Mouse (Mus musculus) naive thymus-derived CD4-positive, alpha-beta T cell, adult 2 months (primary cell): ENCODE measurements around the gene Spert.

ENCODE experiments used
- DNase-seq: peaks from one replicate; pipeline ENCODE4 v3.0.0-alpha.2; 2011; ENCODE audit warnings: low read depth

Spert gene

DNA sequence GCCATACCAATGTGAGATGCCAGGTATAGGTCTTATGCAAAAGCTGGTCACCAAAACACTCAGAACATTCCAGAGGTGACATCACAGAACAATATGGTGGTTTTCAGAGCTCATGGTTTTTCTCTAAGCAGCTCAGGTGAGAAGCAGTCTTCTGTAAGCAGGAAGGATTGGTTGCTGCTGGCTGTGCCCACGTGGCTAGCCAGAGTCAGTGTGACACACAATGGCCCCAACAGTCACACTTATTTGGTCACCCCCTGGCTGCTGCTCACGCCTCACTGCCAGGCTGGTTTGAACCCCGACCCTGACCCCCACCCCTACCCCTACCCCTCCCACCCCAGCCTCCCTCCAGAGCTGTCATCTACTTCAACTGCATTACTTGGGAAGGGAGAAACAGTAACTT lies at the start of gene Spert:
Gene Spert, minus strand, starts transcription at position 139 of the 400 bp plus-strand sequence.
- DNase-seq = no peak

DNA sequence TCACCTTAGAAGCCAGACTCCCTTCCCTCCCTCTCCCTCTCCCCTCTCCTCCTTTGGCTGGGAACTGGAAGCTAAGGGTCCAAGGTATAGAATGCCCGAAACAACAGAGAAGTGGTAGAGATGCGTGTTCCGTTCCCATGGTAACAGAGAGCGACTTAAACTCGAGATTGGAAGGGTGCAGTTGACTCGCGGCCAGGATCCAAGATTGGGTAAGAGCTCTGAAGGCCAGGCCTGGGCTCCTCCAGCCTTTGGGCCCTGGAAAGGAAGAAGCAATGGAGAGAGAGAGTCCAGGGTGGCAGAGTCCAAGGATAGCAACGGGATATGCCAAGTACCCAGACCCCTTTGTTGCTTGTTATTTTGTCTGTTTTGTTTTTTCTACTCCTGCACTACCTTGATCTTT lies 49.2 kb upstream of the Spert start, which contains the start of gene Erich6b:
Gene Erich6b, plus strand, starts transcription at position 180 of the 400 bp plus-strand sequence.
- no peak for DNase-seq

DNA sequence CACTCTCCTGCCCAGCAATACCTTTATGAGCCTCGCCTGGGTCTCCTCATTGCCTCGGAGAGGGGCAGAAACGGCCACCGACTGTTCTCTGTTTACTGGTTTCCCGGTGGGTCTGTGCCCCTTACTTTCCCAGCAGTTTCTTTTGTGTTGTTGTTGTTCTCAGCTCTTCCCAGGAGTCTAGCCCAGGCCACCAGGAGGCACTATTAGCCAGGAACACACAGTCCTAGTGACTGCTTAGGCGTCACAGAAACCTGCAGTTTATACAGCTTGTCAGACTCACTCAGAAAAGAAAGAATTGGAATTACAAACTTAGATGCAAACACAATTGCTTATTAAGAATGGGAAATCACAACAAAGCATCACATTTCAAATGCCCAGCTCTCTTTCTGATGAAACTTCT lies 48.5 kb upstream of the Spert start:
- DNase-seq = no peak

DNA sequence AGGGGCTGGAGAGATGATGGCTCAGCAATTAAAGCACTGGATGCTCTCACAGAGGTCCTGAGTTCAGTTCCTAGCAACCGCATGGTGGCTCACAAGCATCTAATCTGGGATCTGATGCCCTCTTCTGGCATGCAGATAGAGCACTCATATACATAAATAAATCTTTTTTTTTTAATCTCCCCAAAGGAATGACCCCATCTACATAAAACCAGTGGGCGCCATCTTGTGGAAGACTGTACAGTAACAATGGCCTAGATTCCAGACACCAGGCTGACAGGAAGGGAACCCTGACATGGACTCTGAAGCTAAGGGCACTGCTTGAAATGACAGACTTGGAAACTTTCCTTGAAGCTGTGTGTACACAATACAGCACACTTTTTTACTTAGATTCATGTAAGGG lies 47.9 kb upstream of the Spert start:
- peak; percentile 51 for DNase-seq

DNA sequence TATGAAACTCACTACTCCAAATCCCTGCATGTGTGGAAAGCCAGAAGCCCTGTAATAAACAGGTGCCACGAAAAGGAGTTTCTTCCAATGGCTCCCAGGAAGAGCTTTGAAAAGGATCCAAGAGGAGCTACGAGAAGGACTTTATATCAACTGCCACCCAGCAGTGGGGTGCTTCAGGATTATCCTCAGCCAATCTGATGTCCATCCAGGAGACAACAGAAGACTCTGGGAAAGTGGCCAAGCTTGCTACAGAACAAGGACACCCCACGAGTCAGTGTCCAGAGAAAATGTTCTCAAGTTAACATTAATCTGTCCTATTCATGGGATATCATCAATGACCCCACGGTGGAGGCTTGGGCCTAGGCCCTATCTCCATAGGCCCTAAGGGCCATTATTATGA lies 44.7 kb upstream of the Spert start:
- DNase-seq = no peak

DNA sequence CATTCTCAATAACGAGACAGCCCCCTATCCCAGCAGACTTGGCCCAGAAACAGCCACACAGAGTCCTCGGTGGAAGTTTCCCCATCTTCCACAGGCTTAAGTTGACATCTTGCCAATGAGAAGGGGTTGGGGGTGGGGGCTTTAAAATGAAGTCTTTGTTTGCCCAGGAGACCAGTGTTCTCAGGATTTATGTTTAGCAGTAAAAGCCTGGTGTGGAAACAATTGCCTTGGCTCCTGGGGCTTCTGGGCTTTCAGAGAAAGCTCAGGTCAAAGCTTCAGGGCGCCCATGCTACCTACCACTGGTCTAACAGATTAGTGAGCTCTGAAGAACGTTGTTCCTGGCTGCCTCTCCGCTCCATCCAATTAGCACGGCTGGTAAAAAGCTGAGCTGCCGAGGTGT lies 43.2 kb upstream of the Spert start:
- DNase-seq = no peak

DNA sequence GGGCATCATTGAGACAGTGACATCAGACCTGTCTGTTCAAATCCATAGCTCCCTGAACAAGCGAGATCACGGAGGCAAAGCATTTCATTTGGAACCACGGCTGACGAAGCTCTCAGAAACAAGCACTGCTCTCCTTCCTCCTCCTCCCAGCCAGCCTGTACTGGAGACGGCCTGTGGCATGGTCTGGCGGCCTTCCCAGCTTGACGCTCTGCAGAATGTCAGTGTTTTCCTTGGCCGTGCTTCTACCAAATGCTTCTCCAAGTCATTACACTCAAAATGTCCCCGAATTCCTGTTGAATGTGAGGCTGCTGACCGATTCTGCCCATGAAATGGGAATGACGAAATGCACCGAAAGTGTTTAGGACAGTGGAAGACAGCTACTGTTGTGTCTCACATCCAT lies 42.4 kb upstream of the Spert start:
- no peak for DNase-seq

DNA sequence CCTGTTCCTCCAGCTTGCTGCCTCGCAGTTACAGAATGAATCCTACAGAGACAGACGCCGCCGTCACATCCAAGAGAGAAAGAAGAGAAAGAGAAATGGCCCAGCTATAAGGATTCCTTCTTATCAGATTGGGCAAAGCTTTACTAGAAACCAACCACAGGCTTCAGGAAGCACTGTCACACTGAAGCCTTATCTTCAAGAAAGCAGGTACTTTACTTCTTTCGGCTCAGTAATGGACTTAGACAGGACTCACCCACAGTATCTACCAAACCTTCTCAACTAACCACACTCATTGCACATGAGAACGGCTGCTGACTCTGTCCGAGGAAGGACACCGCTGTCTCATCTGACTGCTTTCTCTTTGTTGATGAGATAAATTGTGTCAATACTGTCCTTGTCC lies 36.0 kb upstream of the Spert start:
- DNase-seq = no peak

DNA sequence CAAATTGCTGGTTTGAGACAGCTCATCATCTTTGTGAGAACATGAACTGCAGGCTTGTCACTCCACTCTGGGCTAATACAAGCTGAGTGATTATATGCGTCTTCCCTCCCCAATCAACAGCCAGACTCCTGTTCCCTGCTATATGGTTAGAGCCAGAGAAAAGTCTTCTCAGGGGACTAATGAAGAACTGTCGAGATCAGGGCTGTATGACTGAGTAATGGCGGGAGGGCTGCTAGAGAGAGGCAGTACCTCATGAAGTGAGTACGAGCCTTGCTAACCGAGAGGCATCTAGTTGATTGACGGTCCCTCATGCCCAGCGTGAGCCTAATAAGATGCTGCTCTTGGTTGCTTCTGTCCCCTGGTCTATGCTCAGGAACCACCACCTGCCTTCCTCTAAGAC lies 30.1 kb upstream of the Spert start:
- DNase-seq = no peak

DNA sequence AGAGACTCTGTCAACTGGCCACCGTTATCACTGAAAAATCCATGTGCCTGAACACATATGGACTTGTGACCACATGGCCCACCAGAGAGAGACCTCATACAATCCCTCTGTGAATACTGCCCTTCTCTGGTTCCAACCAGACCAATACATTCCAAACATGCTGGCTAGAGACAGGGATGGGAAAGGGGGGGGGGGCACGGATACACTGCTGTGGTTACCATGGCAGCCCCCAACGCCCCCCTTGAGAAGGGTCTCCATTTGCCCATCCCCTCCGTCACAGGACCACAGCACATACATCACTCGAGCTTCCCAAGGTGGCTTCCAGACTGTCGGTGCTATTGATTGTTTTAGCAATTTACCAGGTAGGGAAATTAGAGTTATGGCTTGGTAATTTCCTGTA lies 23.5 kb upstream of the Spert start:
- no peak for DNase-seq

DNA sequence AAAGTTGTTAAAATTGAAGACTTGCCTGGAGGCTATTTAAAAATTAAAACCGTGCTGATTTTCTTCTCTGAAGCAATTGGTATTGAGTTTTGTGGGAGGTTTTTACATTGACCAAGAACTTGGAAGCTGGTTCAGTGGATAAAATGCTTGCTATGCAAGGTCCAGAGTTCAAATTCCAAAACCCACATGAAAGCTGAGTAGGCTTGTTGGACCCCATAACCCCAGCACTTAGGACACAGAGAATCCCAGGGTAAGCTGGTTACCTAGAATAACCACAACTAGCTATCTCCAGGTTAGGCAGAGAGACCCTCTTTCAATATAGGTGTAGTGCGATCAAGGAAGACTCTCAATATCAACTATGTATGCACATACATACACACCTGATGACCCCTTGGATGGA lies 16.3 kb upstream of the Spert start:
- no peak for DNase-seq

DNA sequence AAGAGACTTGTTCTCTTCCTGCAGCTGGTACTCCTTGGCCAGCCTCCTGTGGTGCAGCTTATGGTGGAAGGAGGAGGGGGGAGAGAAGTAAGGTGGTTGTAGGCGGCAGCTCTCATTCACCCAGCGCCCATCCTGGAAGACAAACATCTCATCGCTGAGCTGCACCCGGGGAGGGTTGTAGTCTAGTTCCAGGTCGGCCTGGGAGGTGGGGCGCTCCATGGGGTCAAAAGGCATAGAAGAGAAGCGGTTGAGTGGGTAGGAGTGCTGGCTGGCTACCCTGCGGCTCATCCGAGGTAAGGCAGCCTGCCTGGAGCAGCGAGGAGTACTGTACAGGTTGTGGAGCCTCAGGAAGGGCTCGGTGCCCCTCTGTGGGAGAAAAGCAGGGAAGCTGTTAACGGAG lies 9.0 kb downstream of the Spert start:
- DNase-seq = no peak

DNA sequence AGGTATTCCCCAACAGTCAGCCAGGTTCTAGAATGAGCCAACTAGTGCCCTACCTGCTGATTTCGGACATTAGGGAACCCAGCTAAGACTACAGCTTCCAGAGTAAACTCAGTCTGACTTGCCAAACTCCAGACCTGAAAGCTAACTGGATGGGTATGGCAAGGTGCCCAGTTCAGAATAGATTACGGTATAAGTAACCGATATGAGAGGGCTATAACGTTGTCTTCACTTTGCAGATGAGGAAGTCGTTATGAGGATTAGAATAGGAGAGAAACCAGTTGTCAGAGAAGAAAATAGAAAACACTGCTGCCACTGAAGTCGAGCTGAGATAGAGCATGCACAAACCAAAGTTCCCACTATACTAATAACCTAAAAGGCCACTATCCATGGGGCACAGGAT lies 13.9 kb downstream of the Spert start:
- no peak for DNase-seq

DNA sequence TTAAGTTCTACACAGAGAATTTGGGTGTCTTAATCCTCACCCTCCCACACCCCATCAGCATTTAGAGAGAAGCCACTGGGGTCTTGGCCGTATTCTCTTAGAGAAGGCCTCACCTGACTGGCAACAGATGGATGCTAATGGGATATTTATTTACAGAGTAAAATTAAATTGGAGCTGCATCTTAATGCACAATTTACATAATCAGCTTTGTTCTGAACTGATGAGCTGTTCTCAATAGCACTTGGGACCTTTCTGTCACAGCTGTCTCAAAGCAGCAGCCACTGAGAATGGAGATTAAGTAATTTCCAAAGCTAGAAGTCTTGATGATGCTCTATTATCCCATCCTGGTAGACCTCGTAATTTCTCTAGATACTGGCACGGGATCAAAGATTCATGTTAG lies 26.6 kb downstream of the Spert start:
- DNase-seq = no peak

DNA sequence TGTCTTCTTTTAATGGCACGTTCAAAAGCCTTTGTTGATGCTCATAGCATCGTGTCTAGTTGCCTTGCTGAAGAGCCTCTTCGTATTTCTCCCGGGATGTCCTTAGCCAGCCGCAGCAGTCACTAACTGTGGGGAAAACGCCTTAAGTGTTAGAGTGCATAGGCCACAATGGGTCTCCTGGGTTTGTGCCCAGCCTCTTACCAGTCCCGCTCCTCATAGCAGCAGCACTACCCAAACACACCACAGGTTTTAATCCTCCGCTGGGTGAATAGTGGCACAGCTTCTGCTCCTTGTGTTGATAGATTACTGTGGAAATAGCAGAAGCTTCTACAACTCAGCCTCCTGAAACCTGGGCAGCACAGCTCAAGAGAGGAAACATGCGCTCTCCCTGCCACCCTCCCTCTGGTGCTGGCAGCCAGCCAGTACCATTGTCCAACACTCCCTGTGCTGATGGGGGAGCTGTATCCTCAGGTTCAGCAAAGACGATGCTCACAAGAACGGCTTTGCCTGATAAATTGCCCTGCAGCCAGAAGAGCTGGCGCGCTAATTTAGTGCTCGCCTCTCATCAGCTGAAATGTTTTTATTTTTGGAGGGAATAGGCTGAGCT lies 27.3 kb downstream of the Spert start:
- DNase-seq = no peak

DNA sequence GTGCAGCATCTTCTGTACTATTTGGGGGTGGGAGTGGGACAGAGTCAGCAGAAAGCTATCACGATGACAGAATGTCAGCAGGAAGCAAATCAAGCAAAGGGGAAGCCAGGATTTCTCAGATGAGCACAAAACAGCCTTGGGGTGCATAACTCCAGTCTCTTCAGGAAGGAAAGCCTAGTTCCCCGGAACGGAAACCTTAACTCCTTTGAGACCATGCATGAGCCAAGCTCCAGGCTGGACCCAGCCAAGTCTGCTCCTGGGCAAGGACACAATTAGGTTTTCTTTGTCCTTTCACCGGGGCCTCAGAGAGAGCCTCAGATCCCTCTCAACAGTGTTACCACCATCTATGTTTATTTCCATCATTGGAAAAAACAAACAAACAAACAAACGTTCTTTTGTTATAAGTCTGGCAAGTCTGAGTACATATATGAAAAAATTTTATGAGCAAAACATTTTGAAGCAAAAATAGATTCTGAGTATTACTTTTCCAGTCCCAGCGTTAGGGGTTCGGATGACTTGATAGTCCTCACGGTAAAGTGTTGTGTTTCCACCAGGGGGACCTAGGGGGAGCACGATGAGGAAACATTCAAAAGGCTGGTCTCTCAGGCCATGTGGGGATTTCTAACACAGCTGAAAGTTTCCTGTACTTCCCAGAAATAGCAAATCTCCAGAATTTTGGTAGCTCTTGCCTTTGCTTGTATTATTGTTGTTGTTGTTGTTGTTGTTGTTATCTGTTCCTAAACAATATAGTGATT lies 31.2 kb downstream of the Spert start:
- no peak for DNase-seq

DNA sequence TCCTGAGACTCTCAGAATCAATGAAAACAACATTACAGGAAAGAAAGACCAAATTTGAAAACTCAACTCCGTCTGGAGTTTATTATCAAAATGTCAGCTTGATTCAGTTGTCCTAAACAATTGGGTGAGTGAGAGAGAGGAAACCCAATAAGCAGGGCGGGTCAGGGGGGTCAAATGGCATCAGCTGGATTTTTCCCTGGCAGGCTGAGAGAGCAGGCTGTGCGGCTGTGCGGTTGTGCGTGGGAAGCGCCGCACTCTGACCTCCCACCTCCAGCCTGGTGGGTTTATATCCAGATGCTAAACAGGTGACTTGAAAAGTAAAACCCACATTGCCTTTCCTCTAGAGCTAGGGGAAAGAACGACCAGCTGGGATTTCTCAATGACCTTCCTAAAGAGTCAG lies 51.2 kb downstream of the Spert start:
- DNase-seq = no peak

DNA sequence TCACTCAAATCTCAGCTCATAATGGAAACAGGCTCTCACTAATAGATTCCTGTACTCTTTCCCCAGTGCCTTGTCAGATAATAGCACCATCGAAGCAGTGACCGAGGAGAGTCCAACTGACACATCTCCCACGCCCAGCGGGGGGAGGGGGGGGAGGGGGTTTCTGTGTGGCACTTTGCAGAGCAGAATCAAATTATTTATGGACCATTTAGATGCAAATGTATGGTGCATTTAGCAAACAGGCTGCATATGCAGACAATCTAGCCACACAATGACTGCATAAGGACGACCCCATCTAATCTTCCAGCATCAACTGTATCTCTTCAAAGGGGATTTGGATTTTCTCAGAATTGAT lies 51.9 kb downstream of the Spert start:
- no peak for DNase-seq

DNA sequence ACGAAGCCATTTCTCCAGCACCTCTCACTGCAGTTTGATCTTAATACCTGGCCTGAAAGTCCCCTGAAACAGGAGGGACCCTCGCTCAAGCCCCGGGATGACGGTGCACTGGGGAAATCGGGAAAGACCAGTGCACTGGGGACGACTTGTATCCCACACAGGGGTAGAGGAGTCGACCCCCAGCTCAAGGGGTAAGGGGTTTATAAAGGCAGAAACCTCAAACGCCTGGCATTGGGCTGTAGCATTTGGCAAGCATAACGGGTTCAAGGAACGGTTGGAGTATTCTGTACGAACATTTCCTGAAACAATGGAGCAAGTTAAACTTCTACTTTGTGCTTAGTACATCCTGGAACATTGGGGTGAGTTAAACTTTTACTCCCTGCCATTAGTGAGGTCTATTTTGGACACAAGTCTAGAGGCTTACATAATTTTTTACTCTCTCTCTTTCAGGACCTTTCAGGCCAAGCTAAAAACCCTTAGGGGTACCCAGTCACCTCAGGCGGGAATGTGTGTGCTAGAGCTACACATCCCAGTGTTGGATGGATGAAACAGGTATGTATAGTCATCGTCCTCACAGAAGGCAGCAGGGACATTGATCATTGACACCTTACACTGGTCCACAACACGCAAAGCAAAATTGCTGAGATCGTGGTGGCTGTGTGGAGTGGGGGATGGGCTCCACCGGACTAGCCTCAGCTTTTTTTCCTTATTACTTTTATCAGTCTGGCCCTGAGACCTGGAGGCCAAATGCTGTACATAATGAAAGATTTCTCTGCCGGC lies 52.5 kb downstream of the Spert start:
- DNase-seq = no peak

DNA sequence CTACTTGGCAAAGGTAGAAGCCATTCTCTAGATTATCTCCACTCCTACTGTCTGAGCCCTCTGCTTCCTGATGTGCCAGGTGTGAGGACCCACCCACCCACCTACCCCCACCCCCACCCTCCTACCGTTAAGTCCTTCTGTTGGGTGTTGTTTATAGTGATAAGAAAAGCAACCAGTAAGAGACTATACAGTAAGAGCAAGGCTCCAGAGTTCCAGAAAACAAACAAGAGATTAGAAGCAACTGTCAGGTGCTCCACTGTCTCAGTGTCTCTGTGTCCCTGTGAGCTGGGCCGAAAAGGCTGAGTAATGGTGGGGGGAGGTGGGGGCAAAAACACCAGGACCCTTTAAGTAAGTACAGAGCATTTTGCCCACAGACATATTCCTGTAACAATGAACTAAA lies 53.7 kb downstream of the Spert start:
- DNase-seq = no peak
